Mouse (Mus musculus) sigmoid colon, adult 10 weeks (tissue): ENCODE measurements around the gene Olfr1175-ps. TPM values are rescaled to one million over a fixed set of nuclear protein-coding genes. Genes with fewer than 3 reads are reported as not detected.

Source experiments
- polyA plus RNA-seq: library from polyadenylated mRNA; stranded (reverse); fragments of 350-450 nt; fragmentation: Illumina TruSeq; extraction: RNeasy Lipid Tissue Mini Kit (QIAGEN cat#74804); gene quantifications from one replicate; pipeline ENCODE4 v1.2.3, GENCODE M21; 2014; ENCODE audit warnings: low read depth, low replicate concordance

Olfr1175-ps gene
- not detected for polyA plus RNA-seq

DNA sequence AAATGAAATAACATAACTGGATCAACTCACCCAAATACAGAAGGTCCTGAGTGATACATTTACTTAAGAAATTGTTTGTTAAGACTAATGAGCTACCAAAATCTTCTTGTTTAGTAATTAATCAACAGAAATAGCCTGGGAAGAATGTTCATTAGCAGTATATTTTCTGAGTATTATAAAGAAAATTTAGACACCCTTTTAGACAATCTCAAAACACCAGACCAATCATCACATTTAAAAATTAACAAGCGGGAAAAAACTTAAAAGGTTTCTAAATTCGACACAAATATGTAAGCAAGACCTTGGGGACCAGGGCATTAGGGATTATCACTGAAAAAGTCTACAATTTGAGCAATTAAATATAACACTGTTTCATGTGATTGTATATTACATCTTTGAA lies at the start of gene Olfr1175-ps:
Gene Olfr1175-ps, minus strand, starts transcription at position 101 of the 400 bp plus-strand sequence.

DNA sequence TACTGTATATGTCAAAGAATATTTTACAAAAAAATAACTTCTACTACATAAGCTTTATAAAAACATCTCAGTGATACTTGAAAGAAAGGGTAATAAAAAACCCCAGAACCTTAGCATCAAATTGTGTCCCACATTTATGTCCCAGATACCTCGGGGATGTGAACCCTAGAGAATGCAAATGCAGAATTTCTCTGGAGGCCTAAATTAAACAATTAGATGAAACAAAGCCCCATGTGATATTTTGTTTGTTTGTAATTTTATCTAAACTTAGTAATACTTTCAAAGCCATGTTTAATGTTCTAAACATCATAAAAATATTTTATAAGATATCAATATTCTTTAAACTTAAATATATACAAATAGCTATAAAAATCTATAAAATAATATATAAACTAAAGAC lies 19.4 kb upstream of the Olfr1175-ps start, which contains the start of gene Olfr1177-ps:
Gene Olfr1177-ps, minus strand, starts transcription at position 101 of the 400 bp plus-strand sequence.

DNA sequence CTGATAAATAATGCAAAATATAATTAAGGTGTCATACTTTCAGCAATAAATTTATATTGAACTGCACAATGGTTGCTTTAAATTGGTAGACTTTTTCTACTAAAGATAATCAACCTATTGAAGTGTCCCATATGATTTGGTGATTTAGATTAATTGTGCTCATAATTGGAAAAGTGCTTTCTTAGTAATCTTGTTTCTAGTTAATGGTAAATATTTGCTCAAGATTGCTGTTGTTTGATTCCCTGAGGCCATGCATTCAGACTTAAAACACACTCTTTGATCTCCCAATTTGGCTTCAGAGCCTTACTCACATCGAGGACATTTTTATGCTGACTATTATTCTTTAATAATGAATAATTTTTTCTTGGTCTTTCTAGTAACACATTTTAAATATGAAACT lies 9.4 kb upstream of the Olfr1175-ps start, which contains the start of gene Olfr1176:
Gene Olfr1176, plus strand, starts transcription at position 301 of the 400 bp plus-strand sequence.

DNA sequence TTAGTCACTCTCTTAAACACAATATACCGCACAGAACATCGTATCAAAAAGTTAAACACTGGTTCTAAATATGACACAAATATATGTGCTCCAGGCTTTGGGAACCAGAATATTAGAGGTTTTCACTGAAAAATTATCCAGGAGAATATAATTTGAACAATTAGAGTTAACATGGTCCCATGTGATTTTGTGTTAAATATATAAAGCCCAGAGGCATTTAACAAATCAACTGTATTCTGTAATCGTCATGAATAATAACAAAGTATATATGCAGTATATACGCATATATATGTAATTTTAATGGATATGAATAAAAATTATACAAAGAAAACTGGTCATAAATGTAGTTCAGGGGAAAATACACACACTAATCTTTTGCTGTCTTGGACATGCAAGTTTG lies 12.0 kb downstream of the Olfr1175-ps start, which contains the start of gene Olfr1174-ps:
Gene Olfr1174-ps, minus strand, starts transcription at position 101 of the 400 bp plus-strand sequence.

DNA sequence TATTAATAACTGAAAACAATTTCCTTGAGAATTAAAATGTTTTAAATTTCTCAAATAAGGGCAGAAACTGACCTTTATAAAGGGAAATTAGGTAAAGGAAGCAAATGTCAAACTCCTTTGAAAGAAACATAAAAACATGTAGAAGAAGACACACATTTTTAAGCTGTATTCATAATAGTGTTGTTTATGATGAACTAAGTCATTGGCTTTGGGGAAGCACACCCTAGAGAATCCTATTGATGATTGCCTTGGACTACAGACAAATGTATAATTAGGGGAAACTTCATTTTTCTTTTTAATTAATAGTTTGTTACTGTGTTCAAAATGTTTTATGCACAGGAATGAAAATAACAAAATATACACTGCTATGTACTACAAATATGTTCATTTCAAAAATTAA lies 47.2 kb downstream of the Olfr1175-ps start, which contains the start of gene Olfr1173:
Gene Olfr1173, minus strand, starts transcription at position 101 of the 400 bp plus-strand sequence.

Other genes with a start within 250 kb of the Olfr1175-ps start
- gene Olfr1164, start 233.2 kb downstream of the Olfr1175-ps start, polyA plus RNA-seq, result not detected
- gene Olfr1166, start 198.9 kb downstream of the Olfr1175-ps start, polyA plus RNA-seq, result not detected
- gene Olfr1167, start 172.0 kb downstream of the Olfr1175-ps start, polyA plus RNA-seq, result not detected
- gene Olfr1168, start 145.3 kb downstream of the Olfr1175-ps start, polyA plus RNA-seq, result not detected
- gene Olfr1170, start 98.9 kb downstream of the Olfr1175-ps start, polyA plus RNA-seq, result not detected
- gene Olfr1173, start 47.3 kb downstream of the Olfr1175-ps start, polyA plus RNA-seq, result not detected
- not detected for gene Olfr1174-ps, start 12.1 kb downstream of the Olfr1175-ps start, polyA plus RNA-seq
- not detected for gene Olfr1176, start 9.5 kb upstream of the Olfr1175-ps start, polyA plus RNA-seq
- not detected for gene Olfr1177-ps, start 19.3 kb upstream of the Olfr1175-ps start, polyA plus RNA-seq
- gene Olfr1178, start 59.8 kb upstream of the Olfr1175-ps start, polyA plus RNA-seq, result not detected
- gene Olfr1179, start 79.2 kb upstream of the Olfr1175-ps start, polyA plus RNA-seq, result not detected
- gene Olfr1180, start 91.9 kb upstream of the Olfr1175-ps start, polyA plus RNA-seq, result not detected
- gene Olfr1181, start 99.0 kb upstream of the Olfr1175-ps start, polyA plus RNA-seq, result not detected
- not detected for gene Gm13757, start 121.9 kb upstream of the Olfr1175-ps start, polyA plus RNA-seq
- gene Olfr1183, start 127.7 kb upstream of the Olfr1175-ps start, polyA plus RNA-seq, result not detected
- not detected for gene Olfr1184, start 156.4 kb upstream of the Olfr1175-ps start, polyA plus RNA-seq
- gene Olfr1185-ps1, start 166.1 kb upstream of the Olfr1175-ps start, polyA plus RNA-seq, result not detected
- not detected for gene Olfr1186, start 191.3 kb upstream of the Olfr1175-ps start, polyA plus RNA-seq
- gene Olfr1188, start 229.7 kb upstream of the Olfr1175-ps start, polyA plus RNA-seq, result not detected